Comparison of ENCODE assay signal across 8 mouse cellular contexts in genomic region chr1:168093044-168093443, GRCm38 (mm10).
DNase-seq lines count a peak whose midpoint lies in the region; ATAC-seq and TF ChIP-seq lines count a peak whose summit lies in the region.

No protein-coding gene starts in this region.

- intact Hi-C loops in heart, postnatal 14 days (cut with DNase I) = loop anchor here (2.0 to 5.0 kb wide), 2 partner anchors 119 to 1254 kb away; no protein-coding TSS in a partner anchor

- no peak overlapping the region for H3K4me3 ChIP-seq in lung, postnatal 0 days (ENCODE audit: low read depth, low read length)

- H3K4me2 ChIP-seq in lung, postnatal 0 days (replicated peaks; ENCODE audit: low read depth, low read length) = no peak overlapping the region

- TF ChIP-seq EP300 in lung, postnatal 0 days (IDR thresholded peaks at IDR 0.05) = no peak

- peak; percentile 44 for DNase-seq in adrenal gland, adult 2 months
- no peak for DNase-seq in adrenal gland, postnatal 4 days (ENCODE audit: low spot score in 2 of 2)
- peak; percentile 17 for DNase-seq in left cerebral cortex, adult 11 months (ENCODE audit: low spot score)
- DNase-seq in left cerebral cortex, adult 8-10 months (ENCODE audit: low spot score in 2 of 2) = no peak
- DNase-seq in heart, postnatal 14 days = peak; percentile 22 to 44
- peak; percentile 73 for DNase-seq in lung, postnatal 0 days (ENCODE audit: low spot score)
- DNase-seq in thymus, postnatal 10 days (ENCODE audit: low spot score in 2 of 2) = no peak
- DNase-seq in spleen, postnatal 10 days (ENCODE audit: low spot score in 2 of 2) = no peak

- WGBS in lung, postnatal 0 days = 54% methylated on average over 2 of the region's 2 CpGs

- H3K9me3 ChIP-seq in lung, postnatal 0 days (ENCODE audit: low read length) = no peaks in the 10 kb centered on the region

- H3K9ac ChIP-seq in lung, postnatal 0 days (replicated peaks; ENCODE audit: low read depth) = no peak overlapping the region

- TF ChIP-seq CTCF in lung, postnatal 0 days (IDR thresholded peaks at IDR 0.05) = peak; percentile 73

- H3K27ac ChIP-seq in lung, postnatal 0 days (ENCODE audit: low read length) = no peak overlapping the region

- no peaks in the 10 kb centered on the region for H3K36me3 ChIP-seq in lung, postnatal 0 days (ENCODE audit: insufficient read depth, low read length)

- ATAC-seq in lung, postnatal 0 days = peak; percentile 62

- H3K4me1 ChIP-seq in lung, postnatal 0 days (ENCODE audit: insufficient read depth, low read depth, low read length) = no peaks in the 10 kb centered on the region

- no peaks in the 10 kb centered on the region for H3K27me3 ChIP-seq in lung, postnatal 0 days (replicated peaks; ENCODE audit: insufficient read depth, low read length)

Comparison
In these comparisons a context has a peak if more than half of its experiments do, and no peak if none do; other contexts are left out.
1. DNase-seq: peak in adrenal gland, adult 2 months (single experiment), left cerebral cortex, adult 11 months (single experiment), heart, postnatal 14 days (2 of 2) and lung, postnatal 0 days (single experiment); none in adrenal gland, postnatal 4 days (0 of 2), left cerebral cortex, adult 8-10 months (0 of 2), thymus, postnatal 10 days (0 of 2) and spleen, postnatal 10 days (0 of 2).